Mouse (Mus musculus) lung, postnatal 0 days (tissue): ENCODE data around the gene Grxcr1.

ENCODE experiments used
- CTCF ChIP-seq: IDR thresholded peaks from 2 replicates; pipeline ENCODE4 v1.5.1; 2016; ENCODE audit warnings: antibody characterized with exemption, mild to moderate bottlenecking
- EP300 ChIP-seq: IDR thresholded peaks from 2 replicates; pipeline ENCODE4 v1.6.1; 2016; ENCODE audit warnings: antibody characterized with exemption, mild to moderate bottlenecking, control low read depth

GRCm38 (mm10) chr5:68087174-68087573, 55.5 kb downstream of the Grxcr1 start:
- TF ChIP-seq EP300 (no peak), CTCF (no peak)
